Mouse (Mus musculus): ENCODE measurements at regions not wholly inside any gene's neighbourhood (a gene's known extent, or its start where the extent isn't known, plus 50 kb on each side); places are given as distances from the start of the nearest gene placed in this dataset.

- no peaks in the 10 kb centered on the region for H3K9me3 ChIP-seq (replicated peaks; ENCODE audit: low read length)
- H3K27ac ChIP-seq (ENCODE audit: insufficient read depth, low read depth): no peak overlapping the region
- H3K27me3 ChIP-seq (replicated peaks): no peaks in the 10 kb centered on the region
- in situ Hi-C loops (cut with MboI; ENCODE audit: low pct_ligation_motif_present, low pct_unique_long_range_greater_than_20kb, low sequenced_read_pairs): no loop called here
- H3K79me2 ChIP-seq (replicated peaks; ENCODE audit: control insufficient read depth, extremely low read depth, insufficient read depth, poor library complexity, severe bottlenecking): no peaks in the 10 kb centered on the region
- H3K9ac ChIP-seq (ENCODE audit: insufficient read depth, low read depth): no peak overlapping the region
- no peaks in the 10 kb centered on the region for H3K36me3 ChIP-seq (replicated peaks in 1 of 2; ENCODE audit: control insufficient read depth in 1 of 2, insufficient read depth in 1 of 2, low read length in 1 of 2)
- H3K4me3 ChIP-seq (replicated peaks in 1 of 3; ENCODE audit: low read depth in 2 of 3, low read length in 2 of 3, poor library complexity in 1 of 3): no peak overlapping the region
- H3K4me1 ChIP-seq (ENCODE audit: control insufficient read depth in 1 of 2, insufficient read depth in 2 of 2): peaks cover 10 to 42% of the 10 kb centered on the region in 2 experiments
- dilution Hi-C loops (cut with MboI; ENCODE audit: extremely low pct_ligation_motif_present, extremely low pct_unique_long_range_greater_than_20kb, low sequenced_read_pairs): no loop called here
- peak overlapping the region; percentile 66; the same call in 1 of the 2 replicates for H3K4me2 ChIP-seq (ENCODE audit: insufficient read depth, low read depth, poor library complexity, severe bottlenecking)
- TF ChIP-seq RAD21 (IDR thresholded peaks at IDR 0.05; ENCODE audit: low read depth, low read length) (no peak; the same call in 1 of the 2 replicates), EP300 (IDR thresholded peaks at IDR 0.05; ENCODE audit: low read length) (0 out of 2 replicates have a peak, but pooled peaks have one; percentile 50), MYC (IDR thresholded peaks at IDR 0.05; ENCODE audit: low read depth, low read length) (no peak), IRF4 (IDR thresholded peaks at IDR 0.05; ENCODE audit: low read depth, low read length) (peak; percentile 50), ZKSCAN1 (IDR thresholded peaks at IDR 0.05; ENCODE audit: borderline replicate concordance, low read depth, low read length) (peak; percentile 83), HCFC1 (IDR thresholded peaks at IDR 0.05; ENCODE audit: low read depth, low read length) (no peak), ETS1 (conservative IDR thresholded peaks at IDR 0.05; ENCODE audit: low read depth, low read length) (0 out of 2 replicates have a peak, but pooled peaks have one; percentile 20), MEF2A (IDR thresholded peaks at IDR 0.05; ENCODE audit: borderline replicate concordance, low read depth, low read length) (peak; percentile 82; the same call in 1 of the 2 replicates), ZNF384 (IDR thresholded peaks at IDR 0.05; ENCODE audit: low read depth, low read length) (no peak), SIN3A (IDR thresholded peaks at IDR 0.05; ENCODE audit: low read length) (no peak), BHLHE40 (IDR thresholded peaks at IDR 0.05; ENCODE audit: low read depth, low read length) (peak; percentile 41; the same call in 1 of the 2 replicates), ELF1 (IDR thresholded peaks at IDR 0.05; ENCODE audit: low read depth, low read length) (no peak), ZMIZ1 (IDR thresholded peaks at IDR 0.05; ENCODE audit: low read depth, low read length) (no peak)
- DNase-seq (ENCODE audit: extremely low read depth): peak; percentile 69
These were observed 82.7 kb upstream of the Ptprz1 start for GRCm38 (mm10) chr6:22792601-22793000.

- in situ Hi-C loops (cut with MboI; ENCODE audit: low pct_ligation_motif_present, low pct_unique_long_range_greater_than_20kb, low sequenced_read_pairs): no loop called here
- H3K9me3 ChIP-seq (replicated peaks; ENCODE audit: low read length): no peaks in the 10 kb centered on the region
- peak overlapping the region in 1 of 3 experiments; percentile 7 for H3K4me3 ChIP-seq (replicated peaks in 1 of 3; ENCODE audit: low read depth in 2 of 3, low read length in 2 of 3, poor library complexity in 1 of 3)
- peaks cover 10 to 42% of the 10 kb centered on the region in 2 experiments for H3K4me1 ChIP-seq (ENCODE audit: control insufficient read depth in 1 of 2, insufficient read depth in 2 of 2)
- peak; percentile 67 for DNase-seq (ENCODE audit: extremely low read depth)
- peak overlapping the region; percentile 87 for H3K4me2 ChIP-seq (ENCODE audit: insufficient read depth, low read depth, poor library complexity, severe bottlenecking)
- TF ChIP-seq E2F4 (IDR thresholded peaks at IDR 0.05; ENCODE audit: insufficient replicate concordance, low read depth, low read length): no peak
- TF ChIP-seq EP300 (IDR thresholded peaks at IDR 0.05; ENCODE audit: low read length): peak; percentile 85
- no peak for TF ChIP-seq ZKSCAN1 (IDR thresholded peaks at IDR 0.05; ENCODE audit: borderline replicate concordance, low read depth, low read length)
- no peak for TF ChIP-seq KAT2A (IDR thresholded peaks at IDR 0.05; ENCODE audit: insufficient replicate concordance, low read length)
- TF ChIP-seq HCFC1 (IDR thresholded peaks at IDR 0.05; ENCODE audit: low read depth, low read length): no peak
- TF ChIP-seq USF2 (conservative IDR thresholded peaks at IDR 0.05; ENCODE audit: low read depth, low read length): no peak
- no peak for TF ChIP-seq CHD1 (IDR thresholded peaks at IDR 0.05; ENCODE audit: low read depth, low read length)
- 0 out of 2 replicates have a peak, but pooled peaks have one; percentile 1 for TF ChIP-seq SIN3A (IDR thresholded peaks at IDR 0.05; ENCODE audit: low read length)
- TF ChIP-seq ETS1 (conservative IDR thresholded peaks at IDR 0.05; ENCODE audit: low read depth, low read length): peak; percentile 65
- TF ChIP-seq IRF4 (IDR thresholded peaks at IDR 0.05; ENCODE audit: low read depth, low read length): peak; percentile 78
- no peak for TF ChIP-seq PAX5 (IDR thresholded peaks at IDR 0.05; ENCODE audit: low read length)
- no peak for TF ChIP-seq CTCF (conservative IDR thresholded peaks at IDR 0.05 in 1 of 2, IDR thresholded peaks at IDR 0.05 in 1 of 2; ENCODE audit: low read depth in 2 of 2, low read length in 2 of 2)
- TF ChIP-seq MAFK (IDR thresholded peaks at IDR 0.05; ENCODE audit: insufficient replicate concordance, low read length): 0 out of 2 replicates have a peak, but pooled peaks have one; percentile 54
- TF ChIP-seq CHD2 (IDR thresholded peaks at IDR 0.05; ENCODE audit: low read length): peak; percentile 61
- TF ChIP-seq ZC3H11A (IDR thresholded peaks at IDR 0.05; ENCODE audit: low read depth, low read length): no peak
- TF ChIP-seq UBTF (IDR thresholded peaks at IDR 0.05; ENCODE audit: low read depth, low read length): no peak
- no peak; the same call in none of the 2 replicates for TF ChIP-seq MAX (IDR thresholded peaks at IDR 0.05; ENCODE audit: low read length)
- TF ChIP-seq ZNF384 (IDR thresholded peaks at IDR 0.05; ENCODE audit: low read depth, low read length): no peak
- TF ChIP-seq RAD21 (IDR thresholded peaks at IDR 0.05; ENCODE audit: low read depth, low read length): no peak
- peak; percentile 65 for TF ChIP-seq BHLHE40 (IDR thresholded peaks at IDR 0.05; ENCODE audit: low read depth, low read length)
- no peak for TF ChIP-seq TBP (conservative IDR thresholded peaks at IDR 0.05; ENCODE audit: low read depth, low read length)
- TF ChIP-seq JUN (IDR thresholded peaks at IDR 0.05; ENCODE audit: insufficient read depth, low read depth, low read length): no peak; the same call in 1 of the 2 replicates
- no peak for TF ChIP-seq POLR2A (IDR thresholded peaks at IDR 0.05; ENCODE audit: low read depth, low read length)
- no peak for TF ChIP-seq ZMIZ1 (IDR thresholded peaks at IDR 0.05; ENCODE audit: low read depth, low read length)
- peak; percentile 49; the same call in 1 of the 2 replicates for TF ChIP-seq TCF12 (IDR thresholded peaks at IDR 0.05; ENCODE audit: low read depth, low read length)
- no peak for TF ChIP-seq SMC3 (IDR thresholded peaks at IDR 0.05; ENCODE audit: low read depth, low read length)
- no peak for TF ChIP-seq MYC (IDR thresholded peaks at IDR 0.05; ENCODE audit: low read depth, low read length)
- dilution Hi-C loops (cut with MboI; ENCODE audit: extremely low pct_ligation_motif_present, extremely low pct_unique_long_range_greater_than_20kb, low sequenced_read_pairs): no loop called here
- no peak overlapping the region for H3K9ac ChIP-seq (ENCODE audit: insufficient read depth, low read depth)
- H3K27ac ChIP-seq (ENCODE audit: insufficient read depth, low read depth): no peak overlapping the region
- H3K27me3 ChIP-seq (replicated peaks): no peaks in the 10 kb centered on the region
- H3K79me2 ChIP-seq (replicated peaks; ENCODE audit: control insufficient read depth, extremely low read depth, insufficient read depth, poor library complexity, severe bottlenecking): no peaks in the 10 kb centered on the region
- H3K36me3 ChIP-seq (replicated peaks in 1 of 2; ENCODE audit: control insufficient read depth in 1 of 2, insufficient read depth in 1 of 2, low read length in 1 of 2): no peaks in the 10 kb centered on the region
These were observed 81.1 kb upstream of the Ptprz1 start for GRCm38 (mm10) chr6:22794071-22794721.

Data from CH12.LX (cell line).